Mouse (Mus musculus): ENCODE results near the gene Gcnt7.

- TF ChIP-seq CTCF (IDR thresholded peaks at IDR 0.05; ENCODE audit: extremely low read depth, insufficient read depth, insufficient read length, insufficient replicate concordance) (no peak), POLR2A (IDR thresholded peaks at IDR 0.05; ENCODE audit: low read depth, low read length) (no peak)
Observed at GRCm38 (mm10) chr2:172476707-172477260, 18.4 kb upstream of the Gcnt7 start.

All from spleen, adult 2 months (tissue).